Mouse (Mus musculus): ENCODE measurements around the gene Rbbp8nl.

Rbbp8nl gene

DNA sequence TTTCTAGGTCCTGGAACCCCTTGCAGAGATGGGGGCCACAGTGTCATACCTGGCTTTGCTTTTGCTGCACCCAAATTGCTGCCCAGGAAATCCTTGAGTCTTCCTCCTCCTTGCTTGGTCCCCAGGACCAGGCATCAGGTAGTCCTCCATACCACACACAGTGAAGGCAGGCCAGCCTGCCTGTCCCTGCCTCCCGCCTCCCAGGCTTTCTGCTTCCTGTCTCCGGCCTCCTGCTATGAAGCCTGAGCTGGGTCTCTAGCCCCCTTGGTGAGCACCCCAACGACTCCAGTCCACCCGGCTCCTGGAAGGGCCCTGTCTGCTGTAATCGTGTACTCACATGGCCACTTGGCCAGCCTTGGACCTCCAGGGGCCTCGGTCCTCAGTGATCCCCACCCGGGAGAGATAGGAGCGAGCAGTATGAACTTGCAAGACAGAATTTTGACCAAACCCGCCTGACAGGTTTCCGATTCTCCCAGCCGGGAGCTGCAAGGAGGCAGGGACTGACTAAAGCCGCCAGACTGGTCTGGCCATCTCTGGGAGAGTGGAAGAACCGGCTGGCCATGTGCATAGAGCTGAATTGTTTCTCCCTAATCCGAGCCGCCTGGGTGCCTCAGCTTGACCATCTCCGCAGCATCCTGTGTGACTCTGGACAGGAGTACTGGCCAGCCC is at the start of gene Rbbp8nl:
TSS of gene Rbbp8nl (minus strand) at position 440 of the 669 bp plus-strand sequence.
- DNase-seq (ENCODE audit: extremely low read depth, insufficient read length, low spot score): no peak

DNA sequence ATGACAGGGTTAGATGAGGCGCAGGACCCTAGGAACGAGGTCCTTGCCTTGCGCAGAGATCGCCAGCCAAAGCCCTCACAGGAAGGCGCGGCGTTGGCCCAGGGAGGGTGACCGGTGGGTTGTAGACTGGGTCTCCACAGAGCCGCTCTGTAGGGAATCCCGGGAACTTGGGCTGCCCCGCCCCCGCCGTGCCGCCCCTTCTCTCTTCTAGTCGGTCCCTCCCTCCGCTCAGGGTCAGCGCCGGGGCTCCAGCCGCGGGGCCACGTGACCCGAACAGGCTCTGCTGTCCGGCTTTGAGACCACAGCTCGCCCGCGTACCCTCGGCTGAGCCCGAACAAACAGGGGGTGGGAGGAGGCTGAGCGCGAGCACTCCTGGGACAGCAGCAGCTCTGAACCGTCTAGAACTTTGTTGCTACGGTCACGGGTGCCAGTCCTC is 44.9 kb upstream of the Rbbp8nl start, which contains the start of gene Gata5:
TSS of gene Gata5 (minus strand) at position 149 of the 436 bp plus-strand sequence.
- DNase-seq (ENCODE audit: extremely low read depth, insufficient read length, low spot score): no peak

DNA sequence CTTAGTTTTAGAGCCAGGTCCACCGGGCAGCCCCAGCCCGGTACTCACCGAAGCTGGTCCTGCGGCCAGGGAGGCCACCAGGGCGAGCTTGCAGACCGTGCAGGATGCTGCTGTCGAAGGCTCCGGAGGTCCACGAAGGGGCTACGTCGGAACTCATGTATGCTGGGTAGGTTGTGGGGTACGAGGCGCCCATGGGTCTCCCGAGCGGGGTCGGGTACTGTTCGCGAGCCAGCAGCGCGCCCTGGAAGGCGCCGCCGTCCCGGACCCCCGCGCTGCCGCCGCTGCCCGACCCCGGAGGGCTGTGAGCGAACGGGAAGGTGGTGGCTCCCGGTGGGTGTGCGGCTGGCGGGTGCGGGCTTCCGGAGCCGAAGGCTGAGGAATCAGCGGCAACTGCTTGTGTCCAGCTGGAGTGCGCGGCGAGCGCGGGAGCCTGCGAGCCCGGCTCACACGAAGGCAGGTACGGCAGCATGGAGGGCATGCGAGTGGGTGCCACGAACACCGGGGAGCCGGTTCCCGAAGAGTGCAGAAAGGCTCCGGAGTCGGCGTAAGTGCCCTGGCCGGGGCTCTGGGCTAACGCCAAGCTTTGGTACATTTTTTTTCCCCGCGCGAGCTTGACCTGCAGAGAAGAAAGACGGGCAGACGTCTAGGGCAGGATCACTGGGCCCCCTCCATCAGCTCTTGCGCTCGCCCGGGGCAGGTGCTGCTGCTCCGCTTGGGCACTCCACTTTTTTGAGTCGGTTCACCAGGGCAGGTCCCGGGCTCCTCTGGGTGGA is 44.3 kb upstream of the Rbbp8nl start:
- no peak for DNase-seq (ENCODE audit: extremely low read depth, insufficient read length, low spot score)

DNA sequence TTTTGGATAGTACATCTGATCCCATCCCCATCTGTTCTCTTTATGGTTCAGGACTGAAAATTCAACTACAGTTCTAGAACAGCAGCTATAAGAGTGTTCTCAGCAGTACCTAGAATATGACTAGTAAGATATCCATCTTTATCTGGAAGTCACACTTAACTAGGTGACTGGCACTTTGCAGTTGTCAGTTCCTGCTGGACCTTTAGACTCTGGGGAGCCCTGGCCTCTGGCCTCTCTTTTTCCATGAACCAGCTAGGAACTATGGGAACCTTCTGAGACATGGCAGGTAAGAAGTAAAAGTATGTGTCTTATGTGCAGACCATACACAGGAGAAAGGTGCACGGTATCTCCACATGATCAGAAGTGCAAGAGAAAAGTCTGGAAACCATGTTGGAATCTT is 39.8 kb upstream of the Rbbp8nl start:
- no peak for DNase-seq (ENCODE audit: extremely low read depth, insufficient read length, low spot score)

DNA sequence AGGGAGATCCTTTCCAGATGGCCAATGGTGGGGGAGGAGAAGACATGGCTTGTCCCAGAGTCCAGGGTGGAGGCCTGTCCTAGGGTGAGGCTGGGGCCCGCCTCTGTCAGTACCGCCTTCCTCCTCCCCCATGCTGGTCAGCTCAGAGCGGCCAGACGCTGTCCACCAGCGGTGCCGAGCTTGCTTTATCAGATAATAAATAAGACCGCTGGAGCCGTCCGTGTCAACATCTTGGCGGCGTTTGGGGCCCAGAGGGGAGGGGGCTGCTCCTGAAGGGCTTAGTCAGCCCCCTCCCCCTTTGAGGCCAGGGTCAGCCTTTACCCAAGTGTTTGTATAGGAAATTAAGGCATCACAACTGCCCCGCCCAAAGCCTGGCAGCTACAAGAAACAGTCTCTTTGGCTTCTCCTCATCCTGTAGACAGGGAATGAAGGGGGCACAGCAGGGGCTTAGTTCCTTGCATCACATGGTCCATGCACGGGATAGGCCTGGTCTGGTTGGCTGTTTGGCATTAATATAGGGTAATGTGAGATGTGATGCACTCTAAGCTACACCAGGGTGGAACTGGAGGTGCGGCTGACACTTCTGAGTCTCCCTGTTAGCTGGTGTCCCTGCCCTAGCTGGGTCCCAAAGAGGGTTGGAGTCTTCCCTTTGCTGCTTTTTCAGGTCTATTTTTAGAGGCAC is 33.1 kb upstream of the Rbbp8nl start:
- no peak for DNase-seq (ENCODE audit: extremely low read depth, insufficient read length, low spot score)

DNA sequence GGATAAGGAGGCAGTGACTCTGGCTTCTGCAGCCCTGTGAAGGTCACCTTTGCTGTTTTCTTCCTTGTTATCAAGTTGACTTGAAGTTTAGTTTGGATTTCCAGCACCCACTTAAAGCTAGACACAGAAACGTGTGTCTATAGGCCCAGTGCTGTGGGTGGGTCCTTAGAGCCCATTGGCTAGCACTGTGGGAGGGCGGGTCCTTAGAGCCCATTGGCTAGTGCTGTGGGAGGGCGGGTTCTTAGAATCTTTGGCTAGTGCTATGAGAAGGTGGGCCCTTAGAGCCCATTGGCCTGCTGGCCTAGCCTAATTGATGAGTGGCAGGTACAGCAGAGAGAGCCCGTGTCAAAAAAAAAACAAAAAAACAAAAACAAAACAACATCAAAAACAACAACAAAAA is 30.5 kb upstream of the Rbbp8nl start:
- DNase-seq (ENCODE audit: extremely low read depth, insufficient read length, low spot score): no peak

DNA sequence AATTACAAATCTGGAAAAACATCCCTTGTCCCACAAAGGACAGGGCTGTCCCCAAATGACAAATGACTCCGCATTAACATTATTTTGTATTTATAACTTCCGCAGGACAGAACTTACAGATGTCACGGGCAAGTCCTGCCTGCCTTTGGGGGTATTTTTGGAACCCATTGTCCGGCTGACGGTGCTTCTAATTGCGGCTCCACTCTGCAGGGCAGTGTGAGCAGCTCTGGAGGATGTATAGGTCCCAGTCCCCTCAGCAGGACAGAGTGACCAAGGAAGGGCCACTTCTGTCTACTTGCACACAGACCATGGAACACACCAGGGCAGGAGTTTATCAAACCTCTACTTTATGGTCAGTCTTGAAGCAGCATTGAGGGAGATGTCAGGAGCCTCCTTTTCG is 27.9 kb upstream of the Rbbp8nl start:
- no peak for DNase-seq (ENCODE audit: extremely low read depth, insufficient read length, low spot score)

DNA sequence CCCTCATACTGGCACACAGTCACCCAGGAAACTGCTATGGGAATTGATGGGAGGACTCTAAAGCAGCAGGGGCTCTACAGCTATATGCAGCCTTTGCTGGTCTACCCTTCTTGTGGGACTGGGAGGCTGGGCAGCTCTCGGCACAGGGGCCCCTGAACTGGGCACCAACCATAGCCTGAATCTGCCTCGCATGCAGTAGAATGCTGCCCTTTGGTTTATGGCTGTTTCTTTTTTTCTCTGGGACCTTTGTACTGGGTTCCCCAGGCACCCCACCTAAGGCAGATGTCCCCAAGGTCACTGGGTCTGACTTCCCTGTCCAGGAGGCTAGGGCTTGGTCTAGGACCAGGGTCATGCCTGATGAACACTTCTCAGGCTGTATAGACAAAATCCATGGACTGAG is 24.6 kb upstream of the Rbbp8nl start:
- no peak for DNase-seq (ENCODE audit: extremely low read depth, insufficient read length, low spot score)

DNA sequence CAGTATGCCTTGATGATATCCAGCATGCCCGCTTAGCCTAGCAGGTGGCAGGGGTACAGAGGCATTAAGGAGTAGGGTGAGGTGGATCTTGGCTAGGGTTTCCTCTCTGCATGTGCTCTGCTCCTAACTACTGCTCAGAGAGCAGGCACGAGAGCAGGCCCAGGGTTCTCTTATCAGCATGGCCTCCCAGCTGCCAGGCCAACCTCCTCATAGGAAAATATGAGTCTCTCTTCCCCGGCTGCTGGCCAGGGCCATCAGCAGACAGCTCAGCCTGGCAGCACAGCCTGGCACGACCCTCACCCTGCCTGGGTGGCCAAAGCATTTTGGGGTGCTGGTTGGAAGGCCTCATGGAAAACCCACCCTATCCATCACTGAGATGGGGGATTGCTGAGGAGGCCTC is 21.5 kb upstream of the Rbbp8nl start:
- DNase-seq (ENCODE audit: extremely low read depth, insufficient read length, low spot score): no peak

DNA sequence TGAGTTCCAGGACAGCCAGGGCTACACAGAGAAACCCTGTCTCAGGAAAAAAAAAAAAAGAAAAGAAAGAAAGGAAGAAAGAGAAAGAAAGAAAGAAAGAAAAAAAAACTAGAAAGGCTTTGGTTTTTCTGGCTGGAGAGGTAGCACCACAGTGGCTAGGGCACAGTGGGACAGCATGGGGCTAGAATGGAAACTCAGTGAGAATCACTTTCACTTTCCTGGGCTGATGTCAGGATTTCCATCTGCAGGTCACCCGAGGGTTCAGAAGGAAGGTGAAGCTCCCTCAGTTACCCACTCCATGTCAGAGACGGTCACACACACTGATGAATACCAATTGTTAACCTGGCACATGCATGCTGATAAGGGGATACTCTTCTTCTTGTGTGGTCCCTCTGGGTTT is 18.0 kb upstream of the Rbbp8nl start:
- DNase-seq (ENCODE audit: extremely low read depth, insufficient read length, low spot score): no peak

DNA sequence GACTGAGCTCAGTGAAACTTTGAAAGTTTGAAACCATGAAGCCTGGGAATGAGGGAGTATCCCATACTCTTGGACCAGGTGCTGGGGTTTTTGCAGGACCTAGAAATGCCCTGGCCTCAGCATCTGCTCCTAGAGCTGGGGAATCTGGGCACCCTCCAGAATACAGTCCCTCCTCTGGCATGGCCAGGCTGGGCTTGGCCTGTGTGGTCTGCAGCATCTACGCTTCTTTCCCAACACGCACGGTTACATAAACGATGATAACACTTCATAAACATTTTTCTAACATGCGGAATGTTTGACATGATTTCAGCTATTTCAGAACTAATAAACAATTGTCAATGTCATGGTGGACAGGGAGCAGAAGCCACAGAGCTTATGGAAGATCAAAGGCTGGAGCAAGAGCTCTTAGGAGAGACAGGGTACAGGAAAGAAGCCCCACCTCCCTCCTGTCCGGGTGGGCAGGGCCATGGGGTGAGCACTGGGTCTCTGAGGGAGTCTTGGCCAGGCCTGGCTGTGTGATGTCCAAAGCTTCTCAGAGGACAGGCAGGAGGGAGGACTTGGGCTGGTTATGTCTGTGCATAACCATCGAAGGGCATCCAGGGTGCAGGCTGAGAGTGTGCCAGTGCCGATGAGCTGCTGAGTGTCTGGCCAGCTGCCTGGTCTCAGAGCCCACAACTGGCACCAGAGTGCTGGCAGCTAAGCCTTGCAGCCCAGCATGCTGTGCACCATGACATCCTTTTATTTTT is 16.9 kb upstream of the Rbbp8nl start:
- peak; percentile 63 for DNase-seq (ENCODE audit: extremely low read depth, insufficient read length, low spot score)

DNA sequence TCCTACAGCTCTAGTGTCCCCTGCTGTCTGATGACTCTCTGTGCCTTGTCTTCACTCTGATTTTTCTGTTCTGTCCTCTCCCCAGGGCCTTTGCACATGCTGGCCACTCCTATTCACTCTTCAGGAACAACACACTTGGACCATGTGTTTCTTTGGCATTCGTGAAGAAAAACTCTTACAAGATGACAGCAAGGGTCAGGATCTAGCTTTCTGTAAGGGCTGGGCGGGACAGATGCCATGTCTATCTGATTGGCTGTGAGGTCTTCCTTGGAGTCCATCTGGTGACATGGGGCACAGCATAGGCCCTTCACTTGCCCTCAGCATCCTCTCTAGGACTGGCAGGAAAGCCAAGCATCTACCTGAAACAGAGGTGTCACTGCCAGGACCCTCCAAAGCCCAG is 16.3 kb upstream of the Rbbp8nl start:
- no peak for DNase-seq (ENCODE audit: extremely low read depth, insufficient read length, low spot score)

DNA sequence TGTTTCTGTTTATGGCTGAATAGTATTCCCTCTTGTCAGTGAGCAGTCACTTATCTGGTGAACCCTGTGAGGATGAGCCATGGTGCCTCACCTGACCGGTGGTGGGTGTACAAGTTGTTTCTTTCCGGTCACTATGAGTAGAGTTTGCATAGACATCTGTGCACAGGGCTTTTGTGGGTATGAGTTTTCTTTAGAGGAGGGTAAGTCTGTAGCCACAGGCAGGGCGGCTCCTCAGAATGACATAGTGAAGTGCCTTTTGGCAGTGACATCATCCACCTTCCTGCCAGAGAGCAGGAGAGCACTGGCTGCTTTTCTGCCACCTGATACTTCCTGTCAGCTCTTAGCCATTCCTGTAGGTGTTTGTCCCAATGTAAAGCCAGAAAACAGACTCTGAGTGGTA is 15.8 kb upstream of the Rbbp8nl start:
- DNase-seq (ENCODE audit: extremely low read depth, insufficient read length, low spot score): peak; percentile 23

DNA sequence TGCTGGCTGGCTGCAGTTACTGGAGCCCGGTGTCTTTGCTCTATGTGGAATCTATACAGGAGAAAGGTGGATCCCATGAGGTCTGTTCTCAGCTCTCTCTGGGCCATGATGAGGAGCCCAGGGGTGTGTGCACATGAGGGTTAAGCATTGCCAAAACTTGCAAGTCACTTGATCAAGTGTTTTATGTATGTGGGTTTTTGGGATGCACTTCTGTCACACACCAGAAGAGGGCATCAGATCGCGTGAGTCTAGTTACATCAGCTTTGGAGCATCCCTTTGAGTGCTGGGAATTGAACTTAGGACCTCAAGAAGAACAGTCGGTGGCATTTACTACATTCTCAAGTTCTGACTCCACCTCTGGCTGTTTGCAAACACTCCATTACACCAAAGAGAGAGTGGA is 14.9 kb upstream of the Rbbp8nl start:
- DNase-seq (ENCODE audit: extremely low read depth, insufficient read length, low spot score): no peak

DNA sequence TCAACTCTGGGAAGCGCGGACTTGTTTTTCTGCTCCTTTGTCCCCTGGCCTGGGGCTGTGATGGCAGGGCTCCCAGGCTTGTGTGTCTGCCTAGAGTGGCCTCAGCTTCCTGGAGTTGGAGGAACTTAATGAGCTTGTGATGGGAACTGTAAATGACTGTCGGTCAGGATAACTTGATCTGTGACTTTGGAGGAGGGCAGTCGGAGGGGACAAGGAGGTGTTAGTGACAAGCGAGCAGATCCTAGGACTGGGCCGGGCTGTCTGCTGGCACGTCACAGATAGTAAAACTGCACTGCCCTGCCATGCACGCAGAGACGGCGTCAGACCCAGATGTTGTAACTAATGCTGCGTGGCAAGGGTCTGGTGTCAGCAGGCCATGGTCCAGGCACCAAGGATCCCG is 13.8 kb upstream of the Rbbp8nl start:
- no peak for DNase-seq (ENCODE audit: extremely low read depth, insufficient read length, low spot score)

DNA sequence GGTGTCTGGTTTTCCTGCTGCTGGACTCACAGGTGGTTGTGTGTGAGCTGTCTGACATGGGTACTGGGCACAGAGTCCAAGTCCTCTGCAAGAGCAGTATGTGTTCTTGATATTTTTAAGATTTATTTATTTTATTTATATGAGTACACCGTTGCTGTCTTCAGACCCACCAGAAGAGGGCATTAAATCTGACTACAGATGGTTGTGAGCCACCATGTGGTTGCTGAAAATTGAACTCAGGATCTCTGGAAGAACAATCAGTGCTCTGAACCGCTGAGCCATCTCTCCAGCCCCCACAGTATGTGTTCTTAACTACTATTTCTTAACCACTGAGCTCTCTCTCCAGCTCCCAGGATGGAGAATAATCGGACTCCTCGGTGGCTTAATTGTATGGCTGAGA is 12.5 kb upstream of the Rbbp8nl start:
- DNase-seq (ENCODE audit: extremely low read depth, insufficient read length, low spot score): no peak

DNA sequence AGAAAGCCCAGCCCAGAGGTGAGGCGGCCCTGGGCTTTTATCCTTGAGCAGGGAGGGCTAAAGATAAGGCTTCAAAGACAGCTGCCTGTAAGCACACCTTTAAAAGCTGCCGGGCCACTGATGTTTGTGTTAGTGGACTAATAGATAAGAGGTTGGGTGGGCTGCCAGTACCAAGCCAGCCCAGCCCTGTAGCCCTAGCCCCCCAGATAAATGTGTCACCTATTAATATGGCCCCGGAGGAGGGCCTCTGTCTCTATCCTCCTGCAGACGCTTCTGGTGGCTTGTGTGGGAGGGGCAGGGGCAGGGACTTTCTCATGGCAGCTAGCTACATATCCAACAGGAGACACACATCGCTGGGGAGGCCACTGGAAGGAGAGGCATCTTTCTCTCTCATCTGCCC is 11.1 kb upstream of the Rbbp8nl start:
- no peak for DNase-seq (ENCODE audit: extremely low read depth, insufficient read length, low spot score)

DNA sequence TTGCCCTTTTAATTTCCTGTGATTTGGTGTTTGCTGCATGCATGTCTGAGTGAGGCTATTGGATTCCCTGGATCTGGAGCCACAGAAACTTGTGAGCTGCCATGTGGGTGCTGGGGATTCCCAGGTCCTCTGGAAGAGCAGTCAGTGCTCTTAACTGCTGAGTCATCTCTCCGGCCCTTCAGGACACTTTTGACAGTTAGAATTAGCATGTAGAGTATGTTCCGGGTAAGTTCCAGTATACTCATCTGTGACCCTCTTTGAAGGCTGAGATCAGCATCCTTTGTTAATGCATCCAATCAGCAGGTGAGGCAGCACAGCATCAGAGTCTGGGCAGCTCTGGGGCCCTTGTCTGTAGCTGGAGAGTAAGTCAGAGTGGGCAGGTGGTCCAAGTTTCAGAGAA is 10.6 kb upstream of the Rbbp8nl start:
- DNase-seq (ENCODE audit: extremely low read depth, insufficient read length, low spot score): no peak

DNA sequence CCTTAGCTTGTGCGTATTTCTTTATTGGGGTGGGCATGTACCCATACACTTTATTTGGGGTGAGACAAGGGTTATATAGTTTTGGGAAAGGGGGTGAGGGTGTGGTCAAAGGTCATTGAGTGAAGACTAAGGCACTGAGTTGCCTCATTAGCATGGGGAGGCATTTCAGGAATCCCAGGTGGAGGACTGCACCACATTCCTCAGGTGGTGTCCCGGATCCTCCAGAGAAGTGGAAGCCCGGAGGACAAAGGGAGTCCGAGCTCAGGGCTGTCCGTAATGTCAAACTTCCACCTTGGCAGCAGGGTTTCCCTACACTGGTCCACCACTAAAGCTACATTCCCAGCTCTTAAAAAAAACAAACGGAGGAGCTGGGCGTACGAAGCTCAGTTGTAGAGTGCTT is 3.2 kb upstream of the Rbbp8nl start:
- no peak for DNase-seq (ENCODE audit: extremely low read depth, insufficient read length, low spot score)

DNA sequence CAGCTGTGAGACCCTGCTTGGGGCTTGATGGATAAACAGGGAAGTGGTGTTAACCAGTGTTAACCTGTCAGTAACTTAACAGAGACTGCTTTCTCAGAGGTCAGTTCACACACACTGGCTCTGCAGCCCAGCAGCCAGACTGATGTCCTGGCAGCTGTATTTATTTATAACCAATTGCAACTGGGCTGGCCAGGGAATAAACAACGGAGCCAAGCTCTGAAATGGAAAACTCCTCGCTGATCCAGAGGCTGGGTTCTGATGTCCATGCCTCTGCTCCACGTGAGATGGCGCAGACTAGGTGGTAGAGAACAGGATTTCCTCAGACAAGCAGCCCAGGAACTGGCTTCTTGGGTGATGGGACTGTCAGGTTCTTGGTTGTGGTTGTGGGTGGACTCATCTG is 2.3 kb upstream of the Rbbp8nl start:
- DNase-seq (ENCODE audit: extremely low read depth, insufficient read length, low spot score): no peak

DNA sequence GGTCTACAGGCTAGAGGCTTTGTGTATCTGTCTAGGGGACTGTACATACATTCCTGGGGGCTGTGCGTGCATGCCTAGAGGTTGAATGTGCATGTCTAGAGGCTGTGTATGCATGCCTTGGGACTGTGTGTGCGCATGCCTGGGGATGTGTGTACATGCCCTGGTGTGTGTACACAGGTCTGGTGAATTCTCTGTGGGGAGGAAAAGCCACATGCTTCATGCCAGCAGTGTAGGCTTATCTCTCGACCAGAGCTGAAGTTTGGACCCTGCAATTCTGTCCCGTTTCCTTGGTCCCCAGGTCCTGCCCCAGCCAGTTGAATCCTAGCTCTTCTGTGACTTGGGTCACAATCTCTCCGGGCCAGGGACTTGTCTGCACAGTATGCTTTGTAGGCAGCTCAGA is 1.9 kb upstream of the Rbbp8nl start:
- no peak for DNase-seq (ENCODE audit: extremely low read depth, insufficient read length, low spot score)

All from 3134 (cell line).